Mouse (Mus musculus): ENCODE results near the gene Rassf3.

Rassf3 gene

GRCm38 (mm10) chr10:121429981-121430682, 46.0 kb downstream of the Rassf3 start:
- DNase-seq (ENCODE audit: low spot score in 2 of 2) = peak in 1 of 2 experiments; percentile 24

GRCm38 (mm10) chr10:121429581-121429980, 46.6 kb downstream of the Rassf3 start:
- DNase-seq (ENCODE audit: low spot score in 2 of 2) = peak; percentile 27 to 33

DNA sequence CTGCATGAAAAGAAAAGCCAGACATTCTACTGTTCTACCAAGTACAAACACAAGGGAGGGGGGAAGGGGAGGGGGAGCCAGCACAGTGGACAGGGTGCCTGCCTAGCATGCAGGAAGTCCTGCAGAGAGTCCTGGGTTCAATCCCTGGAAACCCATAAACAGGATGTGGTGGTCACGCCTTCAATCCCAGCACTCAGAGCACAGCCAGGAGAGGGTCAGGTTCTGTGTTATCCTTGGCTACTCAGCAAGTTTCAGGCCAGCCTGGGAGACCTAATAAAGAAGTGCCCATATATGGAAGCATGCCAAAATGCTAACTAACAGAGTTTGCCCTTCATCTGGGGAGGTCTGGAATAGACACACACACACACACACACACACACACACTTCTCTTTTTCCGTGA, 47.1 kb downstream of the Rassf3 start:
- DNase-seq (ENCODE audit: low spot score in 2 of 2) = peak in 1 of 2 experiments; percentile 33

DNA sequence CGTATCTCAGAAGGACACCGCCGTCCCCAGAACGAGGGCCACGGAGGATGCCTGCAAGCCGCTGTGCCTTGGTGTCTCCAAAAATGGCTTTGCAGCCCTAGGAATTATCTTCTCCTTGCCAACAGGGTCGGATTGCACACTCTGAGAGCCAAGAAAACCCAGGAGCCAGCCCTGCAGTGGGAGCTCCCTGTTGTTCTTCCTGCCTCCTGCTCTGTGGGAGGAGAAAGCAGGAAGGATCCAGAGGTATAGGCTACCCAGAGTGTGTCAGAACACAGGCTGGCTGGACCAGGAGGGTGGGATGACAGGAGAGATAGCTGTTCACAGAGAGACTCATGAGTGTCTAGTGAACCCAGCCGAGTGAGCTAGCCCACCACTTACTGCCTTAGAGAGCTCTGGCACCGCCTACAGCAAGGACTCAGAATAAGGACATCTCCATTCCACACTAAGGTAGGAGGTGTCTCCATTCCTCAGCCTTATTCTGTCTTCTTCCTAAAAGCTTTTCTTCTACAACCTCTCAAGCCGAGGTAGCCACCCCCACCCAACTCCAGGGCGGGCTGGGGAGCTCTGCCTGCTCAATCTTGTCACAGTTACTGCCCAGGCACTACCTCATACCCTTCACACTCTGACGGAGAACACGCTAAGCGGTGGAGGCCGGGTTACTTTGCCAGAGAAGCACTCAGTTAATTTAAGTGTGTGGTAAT, 48.0 kb downstream of the Rassf3 start:
- no peak for DNase-seq (ENCODE audit: low spot score in 2 of 2)

DNA sequence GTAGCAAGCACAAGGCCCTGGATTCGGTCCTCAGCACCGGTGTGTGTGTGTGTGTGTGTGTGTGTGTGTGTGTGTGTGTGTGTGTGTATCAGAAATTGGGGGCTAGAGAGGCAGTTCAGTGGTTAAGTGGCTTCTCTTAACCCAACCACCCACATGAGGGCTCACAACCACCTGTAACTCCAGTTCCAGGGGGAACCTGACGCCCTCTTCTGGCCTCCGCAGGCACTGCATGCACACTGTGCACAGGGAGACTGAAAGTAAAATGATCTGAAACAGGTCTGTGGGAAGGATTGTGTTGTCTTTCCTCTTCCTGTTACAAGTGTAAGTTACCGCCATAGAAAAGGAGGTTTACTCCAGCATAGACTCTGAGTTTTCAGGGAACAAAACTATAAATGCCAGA, 49.0 kb downstream of the Rassf3 start:
- peak in 1 of 2 experiments; percentile 55 for DNase-seq (ENCODE audit: low spot score in 2 of 2)

- DNase-seq (ENCODE audit: low spot score in 2 of 2) = no peak
Observed at GRCm38 (mm10) chr10:121426458-121427070, 49.6 kb downstream of the Rassf3 start.

- no peak for DNase-seq (ENCODE audit: low spot score in 2 of 2)
Observed at GRCm38 (mm10) chr10:121425506-121426025, 50.6 kb downstream of the Rassf3 start.

DNA sequence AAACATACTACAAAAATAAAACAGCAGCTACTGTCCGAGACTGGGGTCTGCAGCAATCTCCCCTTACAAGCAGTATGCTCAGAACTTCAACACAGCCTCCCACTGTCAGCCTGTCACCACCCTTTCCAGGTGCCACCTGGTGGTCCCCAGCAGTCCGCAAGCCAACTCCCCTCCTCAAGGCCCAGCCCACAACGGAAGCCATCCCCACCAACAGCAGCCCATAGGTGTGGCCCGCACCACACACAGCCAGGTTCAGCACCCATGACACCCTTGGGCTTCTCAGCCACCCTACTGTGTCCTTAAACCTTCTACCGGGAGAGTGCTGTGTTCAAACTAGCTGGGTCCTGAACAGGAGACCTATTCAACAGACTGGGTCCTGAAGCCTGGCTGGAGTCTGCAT, 51.1 kb downstream of the Rassf3 start:
- DNase-seq (ENCODE audit: low spot score in 2 of 2) = no peak

DNA sequence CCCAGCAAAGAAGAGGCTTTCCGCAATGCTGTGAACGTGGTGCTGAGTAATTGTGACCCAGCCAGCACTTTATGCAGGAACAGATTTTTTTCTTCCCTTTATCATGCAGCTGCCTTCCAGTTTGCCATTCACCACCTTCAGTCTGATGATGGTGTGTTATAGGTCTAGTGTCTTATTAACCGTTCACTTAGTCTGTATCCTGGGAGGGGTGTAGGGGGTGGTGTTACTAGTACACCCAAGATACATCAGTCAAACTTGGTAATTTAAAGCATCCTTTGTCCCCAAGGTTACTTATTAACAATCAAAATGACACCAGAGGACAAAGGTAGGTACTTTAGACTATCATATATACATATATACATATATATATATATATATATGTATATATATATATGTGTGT, 51.7 kb downstream of the Rassf3 start:
- DNase-seq (ENCODE audit: low spot score in 2 of 2) = no peak

DNA sequence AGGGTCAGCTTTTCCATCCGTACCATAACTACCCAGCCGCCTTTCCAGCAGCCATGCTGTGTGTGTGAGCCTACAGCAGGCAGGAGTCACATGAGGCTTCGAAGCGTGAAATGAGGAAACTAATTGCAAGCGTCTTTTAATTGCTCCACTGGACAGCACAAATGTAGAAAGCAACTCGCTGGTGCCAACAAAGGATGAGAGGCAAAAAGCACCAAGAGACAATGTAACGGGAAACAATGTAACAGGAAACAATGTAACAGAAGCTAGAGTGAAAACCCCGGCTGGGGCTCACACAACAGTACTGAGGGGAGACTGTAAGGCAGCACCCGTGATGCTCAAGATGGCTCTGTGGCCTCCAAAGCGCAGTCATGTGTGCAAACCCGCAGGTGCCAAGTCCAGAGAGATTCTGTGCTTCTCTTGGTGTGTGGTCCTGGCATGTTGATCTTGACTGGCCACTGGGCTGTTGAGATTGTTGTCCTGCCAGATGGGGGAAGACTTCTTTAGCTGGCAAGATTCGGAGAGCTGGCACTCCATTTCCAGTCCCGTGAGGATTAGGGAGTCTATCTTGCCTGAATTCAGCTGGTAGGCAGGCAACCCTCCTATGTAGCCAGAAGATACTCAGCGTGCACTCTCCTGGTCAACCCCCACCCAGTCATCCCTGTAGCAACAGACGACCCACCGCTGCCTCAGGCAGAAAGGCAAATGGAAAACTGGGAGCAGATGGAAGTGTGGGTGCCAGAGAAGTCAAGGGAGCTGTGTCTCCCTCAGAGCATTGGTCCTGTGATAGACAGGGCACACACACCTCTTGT, 52.4 kb downstream of the Rassf3 start:
- peak; percentile 40 to 42 for DNase-seq (ENCODE audit: low spot score in 2 of 2)

DNA sequence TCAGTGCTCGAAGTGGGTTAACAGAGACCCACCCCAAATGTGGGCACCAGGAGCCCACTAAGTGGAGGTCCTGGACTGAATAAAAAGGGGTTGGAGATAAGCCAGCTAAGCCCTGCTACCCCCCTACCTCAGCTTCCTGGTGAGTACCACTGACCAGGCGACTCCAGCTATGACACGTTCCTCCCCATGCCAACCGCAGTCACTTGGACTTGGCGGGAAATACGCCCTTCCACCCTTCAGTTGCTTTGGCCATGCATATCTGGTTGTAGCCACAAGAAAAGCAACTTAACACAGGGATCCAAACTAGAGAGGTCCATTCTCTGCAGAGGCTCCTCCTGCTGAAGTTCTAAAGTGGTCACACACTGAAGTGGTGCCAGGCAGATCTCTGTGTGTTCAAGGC, 53.9 kb downstream of the Rassf3 start:
- DNase-seq (ENCODE audit: low spot score in 2 of 2) = no peak

- DNase-seq (ENCODE audit: low spot score in 2 of 2) = no peak
Observed at GRCm38 (mm10) chr10:121421657-121422290, 54.4 kb downstream of the Rassf3 start.

DNA sequence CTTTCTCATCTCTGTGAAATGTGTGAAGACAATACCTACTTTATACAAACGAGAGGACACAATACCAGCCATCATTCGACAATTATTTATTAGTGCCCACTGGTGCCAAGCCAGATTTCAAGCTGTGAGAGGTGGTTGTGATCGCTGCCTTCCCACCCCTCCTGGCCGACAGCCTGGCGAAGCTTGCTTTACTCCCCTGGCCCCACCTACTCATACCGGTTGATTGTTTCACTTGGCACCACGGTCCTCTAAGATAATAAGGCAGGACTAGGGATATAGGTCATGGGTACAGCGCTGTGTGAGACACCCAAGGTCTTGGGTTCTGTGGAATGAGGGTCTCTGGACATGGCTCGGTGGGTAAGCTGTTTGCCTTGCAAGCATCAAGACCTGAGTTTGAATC, 55.1 kb downstream of the Rassf3 start:
- DNase-seq (ENCODE audit: low spot score in 2 of 2) = no peak

DNA sequence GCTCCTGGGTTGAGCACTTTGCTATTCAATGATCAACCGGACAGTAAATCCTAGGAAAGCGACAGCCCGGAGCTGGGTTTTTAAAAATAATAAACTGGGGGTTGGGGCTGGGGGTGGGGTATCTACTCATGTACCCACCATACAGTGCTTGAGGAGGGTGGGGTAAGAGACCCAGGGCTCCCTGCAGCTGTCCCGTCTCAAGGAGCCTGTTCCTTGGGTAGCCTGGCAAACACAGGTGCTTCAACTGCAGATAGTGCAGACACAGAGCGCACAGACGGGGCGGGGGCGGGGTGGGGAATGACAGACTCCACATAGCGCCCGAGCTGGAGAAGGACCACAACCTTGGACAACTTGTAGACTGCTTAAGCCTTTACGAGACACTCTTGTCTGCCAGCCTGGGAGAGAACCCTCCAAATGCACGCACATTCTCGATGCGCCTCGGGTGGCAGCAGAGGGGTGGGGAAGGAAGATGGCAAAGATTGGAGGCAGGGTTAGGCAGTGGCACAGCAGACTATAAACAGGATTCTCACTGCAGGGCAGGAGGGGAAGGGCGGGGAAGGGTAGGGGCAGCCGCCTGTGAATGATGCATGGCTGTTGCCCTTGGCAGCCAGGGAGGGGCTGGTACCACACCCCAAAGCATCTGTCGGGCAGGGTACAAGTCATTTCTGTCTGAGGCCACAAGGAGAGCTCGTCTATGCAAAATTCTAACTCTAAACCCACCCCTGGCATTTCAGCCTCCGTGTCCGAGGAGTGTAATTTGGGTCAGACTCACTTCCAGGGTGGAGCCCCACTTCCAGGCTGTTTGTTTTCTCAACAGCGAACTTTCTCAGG, 56.3 kb downstream of the Rassf3 start:
- peak; percentile 82 to 83 for DNase-seq (ENCODE audit: low spot score in 2 of 2)

- no peak for DNase-seq (ENCODE audit: low spot score in 2 of 2)
Observed at GRCm38 (mm10) chr10:121418835-121419234, 57.3 kb downstream of the Rassf3 start.

GRCm38 (mm10) chr10:121414127-121414526, 62.0 kb downstream of the Rassf3 start:
- DNase-seq (ENCODE audit: low spot score in 2 of 2) = no peak

- DNase-seq (ENCODE audit: low spot score in 2 of 2) = no peak
Observed at GRCm38 (mm10) chr10:121412824-121413223, 63.3 kb downstream of the Rassf3 start.

DNA sequence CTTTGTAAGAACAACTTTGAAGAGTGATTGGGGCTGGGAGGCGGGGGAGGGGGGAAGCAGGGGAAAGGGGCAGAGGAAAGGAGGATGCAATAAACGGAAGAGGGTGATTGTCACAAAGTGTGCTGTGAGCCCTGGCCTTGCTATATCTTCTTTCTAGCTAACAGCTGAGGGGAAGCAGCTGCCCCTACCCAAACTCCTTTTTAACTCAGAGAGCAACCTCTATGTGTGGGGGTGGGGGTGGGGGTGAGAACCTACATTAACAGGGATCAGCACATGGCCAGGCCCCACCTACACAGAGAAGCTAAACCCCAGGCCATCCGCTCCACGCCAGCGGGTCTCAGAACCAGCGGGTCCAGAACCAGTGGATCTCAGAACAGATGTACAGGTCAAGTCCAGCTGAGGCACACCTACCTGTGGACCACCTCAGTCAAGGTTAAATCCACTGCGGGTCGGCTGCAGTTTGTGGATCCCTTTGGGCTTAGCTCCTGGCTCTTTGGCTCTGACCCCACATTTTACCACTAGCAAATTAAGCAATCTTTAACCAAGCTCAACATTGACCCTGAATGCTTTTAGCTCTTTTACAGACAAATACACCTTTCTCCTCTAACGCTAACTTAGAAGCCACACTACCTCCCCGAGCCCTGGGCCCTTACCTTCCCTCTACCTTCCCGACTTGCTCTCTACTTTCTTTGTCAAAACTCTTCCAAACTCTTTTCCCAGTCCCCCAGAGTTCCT, 64.3 kb downstream of the Rassf3 start:
- DNase-seq (ENCODE audit: low spot score in 2 of 2) = no peak

- peak in 1 of 2 experiments; percentile 30 for DNase-seq (ENCODE audit: low spot score in 2 of 2)
Observed at GRCm38 (mm10) chr10:121409717-121410116, 66.4 kb downstream of the Rassf3 start.

DNA sequence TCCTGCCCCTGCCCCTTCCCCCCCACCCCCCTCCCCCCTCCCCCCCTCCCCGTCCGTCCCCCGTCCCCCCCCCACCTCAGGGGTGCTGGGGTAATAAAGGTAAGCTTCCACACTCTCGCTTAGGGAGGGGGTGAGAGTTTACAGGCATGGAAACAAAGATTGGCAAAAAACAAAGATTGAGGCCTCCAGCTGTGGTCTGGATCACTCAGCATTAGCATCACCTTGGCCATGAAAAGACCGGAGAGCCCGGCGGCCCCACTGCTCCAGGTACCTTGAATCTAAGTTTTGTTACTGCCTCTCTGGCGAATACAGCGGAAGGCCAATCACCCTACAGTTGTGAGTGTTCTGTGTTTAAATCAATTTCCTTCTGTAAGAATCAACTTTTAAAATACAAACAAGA, 72.2 kb downstream of the Rassf3 start:
- DNase-seq (ENCODE audit: low spot score in 2 of 2) = no peak

All from spleen, postnatal 36 days (tissue).